Mouse (Mus musculus) adrenal gland, postnatal 4 days (tissue): ENCODE data around the gene Slc35a2. TPM values are rescaled to one million over a fixed set of nuclear protein-coding genes. Genes with fewer than 3 reads are reported as not detected.
"Not testable (repeated sequence)": the region's sequence is repeated elsewhere in the genome, so short reads cannot be mapped to it uniquely, and the experiment has no call there.

Experiments
- DNase-seq, 2 experiments: peaks; one replicate each; pipeline ENCODE4 v3.0.0; 2021 to 2022; ENCODE audit warnings: low spot score in 2 of 2, mixed read lengths in 2 of 2
- total RNA-seq, 2 experiments: library from RNA; stranded (reverse); gene quantifications; 2 replicates each; pipeline ENCODE4 v1.2.3; 2021

Slc35a2 gene
- total RNA-seq, 2 experiments from 2014 or later = 38.7 to 42.9 TPM

DNA sequence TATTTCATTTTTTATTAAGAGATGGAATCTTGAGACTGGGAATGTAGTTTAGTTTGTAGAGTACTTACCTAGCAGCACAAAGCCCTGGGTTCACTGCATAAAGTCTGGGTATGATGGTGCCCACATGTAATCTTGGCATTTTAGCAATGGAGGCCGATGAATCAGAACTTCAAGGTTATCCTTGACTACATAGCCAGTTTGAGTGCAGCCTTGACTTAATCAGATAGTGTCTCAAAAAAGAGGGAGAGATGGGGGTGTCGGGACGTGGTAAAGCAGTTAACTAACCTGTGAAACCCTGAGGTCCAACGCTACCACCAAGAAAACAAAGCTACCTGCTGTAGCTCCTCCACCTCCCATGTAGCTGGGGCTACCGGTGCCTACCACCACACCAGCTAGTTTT, 20.6 kb downstream of the Slc35a2 start:
- DNase-seq = no peak

DNA sequence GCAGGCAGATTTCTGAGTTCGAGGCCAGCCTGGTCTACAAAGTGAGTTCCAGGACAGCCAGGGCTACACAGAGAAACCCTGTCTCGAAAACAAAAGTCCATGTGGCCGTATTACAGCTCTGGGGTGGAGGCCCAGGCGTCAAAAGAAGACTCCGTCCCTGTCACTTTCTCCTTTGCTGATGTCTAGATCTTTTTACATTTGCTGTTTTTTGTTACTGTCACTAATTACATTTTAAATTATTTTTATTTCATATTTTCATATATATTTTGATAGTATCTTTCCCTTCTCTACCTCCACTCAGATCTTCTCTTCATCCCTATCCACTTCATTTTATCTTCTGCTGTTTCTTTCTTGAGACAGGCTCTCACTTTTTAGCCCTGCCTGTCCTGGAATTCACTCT, 23.9 kb downstream of the Slc35a2 start, which contains the start of gene Gm10491:
TSS of gene Gm10491 (minus strand) at position 101 of the 400 bp plus-strand sequence.
- no peak for DNase-seq

DNA sequence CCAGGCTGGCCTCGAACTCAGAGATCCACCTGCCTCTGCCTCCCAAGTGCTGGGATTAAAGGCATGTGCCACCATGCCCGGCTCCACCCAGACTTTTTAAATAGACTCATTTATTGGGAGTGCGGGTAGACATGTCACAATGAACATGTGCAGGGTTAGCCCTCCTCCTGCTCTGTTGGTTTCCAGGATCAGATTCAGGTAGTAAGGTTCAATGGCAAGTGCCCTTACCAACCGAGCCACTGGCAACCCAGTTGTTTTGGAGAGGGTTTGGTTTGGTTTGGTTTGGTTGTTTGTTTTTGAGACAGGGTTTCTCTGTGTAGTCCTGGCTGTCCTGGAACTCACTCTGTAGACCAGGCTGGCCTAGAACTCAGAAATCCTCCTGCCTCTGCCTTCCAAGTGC, 25.4 kb downstream of the Slc35a2 start, which contains the start of gene Gm10490:
TSS of gene Gm10490 (plus strand) at position 301 of the 400 bp plus-strand sequence.
- not testable (repeated sequence) for DNase-seq

DNA sequence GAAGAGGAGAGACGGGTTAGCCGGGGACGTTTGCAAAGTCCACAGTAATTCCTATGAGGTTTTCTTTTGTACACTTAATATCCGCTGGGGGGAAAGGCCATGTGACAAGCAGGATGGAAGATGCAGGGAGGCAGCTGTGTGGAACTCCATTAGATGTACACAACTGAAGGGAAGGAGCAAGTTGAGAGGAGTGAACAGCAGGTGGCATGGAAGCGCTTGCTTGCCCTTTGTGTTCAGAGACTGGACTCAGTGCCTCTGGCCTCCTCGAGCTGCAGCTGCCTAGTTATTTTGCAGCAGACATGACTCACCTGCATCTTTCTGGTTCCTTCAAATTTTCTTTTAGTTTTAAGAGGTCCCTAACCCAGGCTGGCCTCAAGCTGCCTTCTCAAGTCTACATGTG, 26.6 kb downstream of the Slc35a2 start:
- DNase-seq = no peak

DNA sequence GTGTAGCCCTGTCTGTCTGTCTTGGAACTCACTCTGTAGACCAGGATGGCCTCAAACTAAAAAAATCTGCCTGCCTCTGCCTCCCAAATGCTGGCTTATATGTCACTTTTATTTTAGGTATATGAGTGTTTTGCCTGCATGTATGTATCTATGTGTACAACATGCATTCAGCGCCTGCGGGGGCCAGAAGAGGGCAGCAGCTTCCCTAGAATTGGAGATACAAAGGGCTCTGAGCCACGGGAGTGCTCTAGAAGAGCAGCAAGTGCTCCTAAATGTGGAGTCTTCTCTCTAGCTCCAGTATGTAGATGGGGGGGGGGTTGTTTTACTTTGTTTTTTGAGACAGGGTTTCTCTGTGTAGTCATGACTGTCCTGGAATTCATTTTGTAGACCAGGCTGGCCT, 31.8 kb downstream of the Slc35a2 start:
- not testable (repeated sequence) for DNase-seq

DNA sequence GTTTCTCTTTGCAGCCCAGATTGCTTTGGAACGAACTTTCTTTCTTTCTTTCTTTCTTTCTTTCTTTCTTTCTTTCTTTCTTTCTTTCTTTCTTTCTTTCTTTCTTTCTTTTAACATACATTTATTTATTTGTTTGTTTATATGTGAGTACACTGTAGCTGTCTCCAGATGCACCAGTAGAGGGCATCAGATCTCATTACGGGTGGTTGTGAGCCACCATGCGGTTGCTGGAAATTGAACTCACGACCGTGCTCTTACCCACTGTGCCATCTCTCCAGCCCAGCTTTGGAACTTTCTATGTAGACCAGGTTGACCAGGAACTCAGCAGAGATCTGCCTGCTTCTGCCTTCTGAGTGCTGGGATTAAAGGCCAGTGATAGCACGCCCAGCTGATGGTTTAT, 34.1 kb downstream of the Slc35a2 start:
- DNase-seq = not testable (repeated sequence)

DNA sequence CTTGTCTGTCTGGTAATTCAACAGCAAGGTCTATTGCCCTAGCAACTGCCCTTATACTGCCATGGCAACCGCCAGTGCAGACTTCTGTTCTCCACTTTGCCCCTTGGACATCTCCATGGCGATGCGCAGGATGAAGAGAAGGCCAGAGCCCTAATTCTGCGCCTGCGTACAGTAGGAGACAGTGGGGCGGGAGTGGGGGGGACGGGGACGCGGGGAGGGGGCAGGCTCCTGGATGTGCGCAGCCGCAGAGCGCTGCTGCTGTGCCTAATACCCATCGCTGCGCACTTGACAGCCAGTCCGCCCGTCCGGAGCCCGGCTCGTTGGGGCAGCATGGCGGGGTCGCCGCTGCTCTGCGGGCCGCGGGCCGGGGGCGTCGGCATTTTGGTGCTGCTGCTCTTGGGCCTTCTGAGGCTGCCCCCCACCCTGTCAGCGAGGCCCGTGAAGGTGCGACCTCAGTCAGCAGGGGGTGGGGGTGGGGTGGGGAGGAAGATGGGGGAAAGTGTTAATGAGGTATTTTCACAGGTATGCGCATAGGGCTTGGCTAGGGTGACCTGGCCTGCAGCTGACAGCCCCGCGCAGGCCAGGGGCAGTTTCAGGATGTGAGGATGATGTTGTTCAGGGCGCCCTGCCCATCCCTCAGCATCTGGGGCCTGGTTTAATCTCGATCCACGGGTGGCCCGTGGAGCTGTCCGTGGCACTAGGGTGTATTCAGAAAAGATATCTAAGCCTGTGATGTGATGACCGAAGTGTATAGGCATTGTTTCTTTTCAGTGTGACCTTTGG, 36.0 kb downstream of the Slc35a2 start, which contains the start of gene Pcsk1n:
TSS of gene Pcsk1n (plus strand) at position 222 of the 783 bp plus-strand sequence.
- no peak for DNase-seq

DNA sequence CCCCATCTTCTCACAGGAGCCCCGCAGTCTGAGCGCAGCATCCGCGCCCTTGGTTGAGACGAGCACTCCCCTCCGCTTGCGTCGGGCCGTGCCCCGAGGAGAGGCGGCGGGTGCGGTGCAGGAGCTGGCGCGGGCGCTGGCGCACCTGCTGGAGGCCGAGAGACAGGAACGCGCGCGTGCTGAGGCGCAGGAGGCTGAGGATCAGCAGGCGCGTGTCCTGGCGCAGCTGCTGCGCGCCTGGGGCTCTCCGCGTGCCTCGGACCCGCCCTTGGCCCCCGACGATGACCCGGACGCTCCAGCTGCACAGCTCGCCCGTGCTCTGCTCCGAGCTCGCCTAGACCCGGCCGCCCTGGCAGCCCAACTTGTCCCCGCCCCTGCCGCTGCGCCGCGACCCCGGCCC, 38.2 kb downstream of the Slc35a2 start:
- DNase-seq = no peak

DNA sequence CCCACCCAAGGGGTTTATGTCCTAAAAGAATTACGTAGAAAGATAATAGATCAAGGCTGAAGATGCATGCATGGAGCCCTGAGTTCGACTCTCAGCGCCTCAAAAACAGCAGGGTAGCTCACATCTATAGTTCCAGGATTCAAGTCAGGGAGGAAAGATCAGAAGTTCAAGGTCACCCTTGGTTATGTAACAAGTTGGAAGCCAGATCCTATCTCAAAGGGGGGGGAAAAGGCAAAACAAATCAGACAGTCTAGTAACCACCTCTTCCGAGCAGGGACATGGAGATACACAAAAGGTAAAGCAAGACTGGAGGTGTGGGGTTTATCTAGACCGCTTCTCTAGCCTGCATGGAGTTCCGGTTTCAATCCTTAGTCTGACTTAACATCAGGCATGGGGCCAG, 42.4 kb downstream of the Slc35a2 start:
- DNase-seq = no peak

DNA sequence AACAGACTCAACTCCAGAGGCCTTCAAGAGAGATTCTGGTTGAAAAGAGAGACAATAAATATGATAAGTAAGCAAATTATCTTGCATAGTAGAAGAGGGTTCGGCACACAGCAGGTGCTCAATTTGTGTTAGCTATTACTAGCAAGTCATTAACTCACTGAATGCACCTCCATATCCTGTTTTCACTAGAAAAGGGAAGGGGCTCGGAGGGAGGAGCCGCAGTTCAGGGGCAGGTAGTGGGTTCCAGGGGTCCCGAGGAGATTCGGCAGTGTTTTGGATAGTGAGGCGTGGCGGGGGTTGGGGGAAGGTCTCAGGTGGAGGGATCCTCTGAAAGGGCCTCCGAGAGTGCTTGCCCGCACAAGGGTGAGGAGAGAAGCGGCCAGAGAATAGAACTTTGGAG, 43.3 kb downstream of the Slc35a2 start:
- DNase-seq = no peak

DNA sequence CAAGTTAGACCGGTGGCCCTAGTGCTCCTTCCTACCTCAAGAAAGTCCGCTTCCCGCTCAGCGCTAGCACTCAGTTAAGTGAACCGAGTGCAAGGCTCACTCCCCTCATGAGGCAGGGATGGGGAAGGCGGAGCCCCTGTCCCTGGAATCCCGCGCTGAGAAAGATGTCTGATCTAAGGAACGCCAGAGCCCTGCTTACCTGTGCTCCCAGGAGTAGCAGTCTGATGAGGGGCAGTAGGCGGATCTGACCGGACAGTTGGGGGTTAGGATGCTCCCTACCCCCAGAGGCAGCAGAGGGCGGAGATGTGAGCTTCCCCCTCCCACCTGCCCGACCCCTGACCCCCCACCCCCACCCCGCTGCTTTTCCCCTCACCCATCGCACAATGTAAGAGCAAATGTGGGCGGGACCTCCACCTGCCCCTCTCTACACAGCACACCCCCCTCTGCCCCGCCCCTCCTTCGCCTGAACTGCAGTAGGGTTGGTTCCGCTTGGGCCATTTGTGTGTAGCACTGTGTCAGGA, 44.5 kb downstream of the Slc35a2 start, which contains the start of gene Eras:
TSS of gene Eras (minus strand) at position 338 of the 521 bp plus-strand sequence.
- DNase-seq = no peak

DNA sequence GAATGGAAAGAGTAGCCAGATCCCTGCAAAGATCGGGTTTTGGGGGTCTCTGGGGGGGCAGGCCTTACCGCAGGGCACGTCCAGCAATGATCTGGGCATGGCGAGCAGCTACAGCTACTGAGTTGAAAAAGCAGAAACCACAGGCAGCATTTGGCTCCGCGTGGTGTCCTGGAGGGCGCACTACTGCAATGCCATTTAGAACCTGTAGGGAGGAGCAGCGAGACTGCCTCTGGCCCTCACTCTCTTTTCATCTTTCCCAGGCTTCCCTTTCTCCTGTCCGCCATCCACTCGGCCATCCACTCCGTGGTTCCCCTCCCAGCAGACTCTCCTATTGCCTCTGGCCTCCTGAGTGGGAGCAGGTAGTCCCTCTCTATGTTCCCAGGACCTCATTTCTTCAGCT, 53.0 kb downstream of the Slc35a2 start:
- no peak for DNase-seq

DNA sequence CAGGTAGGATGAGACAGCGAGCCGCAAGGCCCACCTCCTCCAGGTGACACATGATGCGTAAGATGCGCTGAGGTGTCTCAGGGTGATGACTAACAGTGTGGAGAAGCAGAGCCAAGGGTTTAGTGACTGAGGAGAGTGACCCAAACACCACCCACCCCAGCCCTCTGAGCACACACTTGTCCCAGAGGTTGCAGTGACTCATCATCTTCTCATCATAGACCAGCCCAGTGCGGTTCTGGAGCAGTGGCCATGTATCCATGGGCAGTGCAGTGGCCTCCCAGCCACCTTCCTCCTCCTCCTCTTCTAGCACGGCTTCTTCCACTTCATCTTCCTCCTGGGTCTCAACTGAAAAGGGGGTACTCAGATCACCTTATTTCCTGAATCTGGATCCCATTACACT, 53.8 kb downstream of the Slc35a2 start:
- DNase-seq = no peak

Other genes with a start within 250 kb of the Slc35a2 start
- gene Syp, start 245.6 kb upstream of the Slc35a2 start, total RNA-seq = 10 to 100 TPM; 77.4 to 93.2 TPM
- 10 to 100 TPM; 16.4 to 18.7 TPM for gene Prickle3, start 226.8 kb upstream of the Slc35a2 start, total RNA-seq
- gene Plp2, start 212.6 kb upstream of the Slc35a2 start, total RNA-seq = 100 to 1,000 TPM in 1 of 2 experiments, 10 to 100 TPM in 1; 87.4 to 102 TPM
- 1 to 10 TPM in 1 of 2 experiments, under 1 TPM in 1; 0.42 to 1.4 TPM for gene Magix, start 202.8 kb upstream of the Slc35a2 start, total RNA-seq
- gene Gpkow, start 186.9 kb upstream of the Slc35a2 start, total RNA-seq = 10 to 100 TPM; 47.7 to 48.2 TPM
- gene Wdr45, start 169.7 kb upstream of the Slc35a2 start, total RNA-seq = 10 to 100 TPM; 68.0 to 75.4 TPM
- 1 to 10 TPM in 1 of 2 experiments, not detected in 1; 1.4 TPM for gene Gm45208, start 161.8 kb upstream of the Slc35a2 start, total RNA-seq
- 10 to 100 TPM; 15.5 to 16.0 TPM for gene Praf2, start 155.6 kb upstream of the Slc35a2 start, total RNA-seq
- gene Ccdc120, start 133.1 kb upstream of the Slc35a2 start, total RNA-seq = 10 to 100 TPM in 1 of 2 experiments, 1 to 10 TPM in 1; 9.0 to 10.8 TPM
- 10 to 100 TPM; 39.9 to 41.0 TPM for gene Tfe3, start 121.5 kb upstream of the Slc35a2 start, total RNA-seq
- gene Gripap1, start 94.3 kb upstream of the Slc35a2 start, total RNA-seq = 10 to 100 TPM; 52.0 to 64.8 TPM
- 1 to 10 TPM; 2.2 to 3.6 TPM for gene Kcnd1, start 61.7 kb upstream of the Slc35a2 start, total RNA-seq
- 10 to 100 TPM; 73.4 to 86.3 TPM for gene Otud5, start 42.7 kb upstream of the Slc35a2 start, total RNA-seq
- 1 to 10 TPM; 8.1 to 9.5 TPM for gene Pim2, start 5.8 kb upstream of the Slc35a2 start, total RNA-seq
- gene Pqbp1, start 15.2 kb downstream of the Slc35a2 start, total RNA-seq = 100 to 1,000 TPM; 108 to 111 TPM
- gene Timm17b, start 15.3 kb downstream of the Slc35a2 start, total RNA-seq = 100 to 1,000 TPM in 1 of 2 experiments, 10 to 100 TPM in 1; 95.7 to 101 TPM
- not detected for gene Gm10491, start 23.8 kb downstream of the Slc35a2 start, total RNA-seq
- gene Gm10490, start 25.5 kb downstream of the Slc35a2 start, total RNA-seq = not detected
- gene Pcsk1n, start 35.8 kb downstream of the Slc35a2 start, total RNA-seq = 10 to 100 TPM; 63.6 to 65.7 TPM
- gene Eras, start 44.6 kb downstream of the Slc35a2 start, total RNA-seq = not detected
- 10 to 100 TPM; 29.9 to 38.9 TPM for gene Hdac6, start 63.9 kb downstream of the Slc35a2 start, total RNA-seq
- 1 to 10 TPM; 2.0 to 3.4 TPM for gene Gata1, start 94.0 kb downstream of the Slc35a2 start, total RNA-seq
- gene Glod5, start 134.5 kb downstream of the Slc35a2 start, total RNA-seq = 1 to 10 TPM in 1 of 2 experiments, not detected in 1; 1.1 TPM
- gene Suv39h1, start 190.7 kb downstream of the Slc35a2 start, total RNA-seq = 10 to 100 TPM; 28.9 to 30.0 TPM
- 1 to 10 TPM; 3.1 to 3.3 TPM for gene Was, start 206.5 kb downstream of the Slc35a2 start, total RNA-seq
- 10 to 100 TPM; 68.3 to 76.5 TPM for gene Wdr13, start 248.9 kb downstream of the Slc35a2 start, total RNA-seq